Mouse (Mus musculus): ENCODE measurements around the gene Zfp462. TPM values are rescaled to one million over a fixed set of nuclear protein-coding genes. Genes with fewer than 3 reads are reported as not detected.

The Zfp462 gene
- total and polyA plus RNA-seq, 3 experiments: 0.05 TPM; not detected in 2

DNA sequence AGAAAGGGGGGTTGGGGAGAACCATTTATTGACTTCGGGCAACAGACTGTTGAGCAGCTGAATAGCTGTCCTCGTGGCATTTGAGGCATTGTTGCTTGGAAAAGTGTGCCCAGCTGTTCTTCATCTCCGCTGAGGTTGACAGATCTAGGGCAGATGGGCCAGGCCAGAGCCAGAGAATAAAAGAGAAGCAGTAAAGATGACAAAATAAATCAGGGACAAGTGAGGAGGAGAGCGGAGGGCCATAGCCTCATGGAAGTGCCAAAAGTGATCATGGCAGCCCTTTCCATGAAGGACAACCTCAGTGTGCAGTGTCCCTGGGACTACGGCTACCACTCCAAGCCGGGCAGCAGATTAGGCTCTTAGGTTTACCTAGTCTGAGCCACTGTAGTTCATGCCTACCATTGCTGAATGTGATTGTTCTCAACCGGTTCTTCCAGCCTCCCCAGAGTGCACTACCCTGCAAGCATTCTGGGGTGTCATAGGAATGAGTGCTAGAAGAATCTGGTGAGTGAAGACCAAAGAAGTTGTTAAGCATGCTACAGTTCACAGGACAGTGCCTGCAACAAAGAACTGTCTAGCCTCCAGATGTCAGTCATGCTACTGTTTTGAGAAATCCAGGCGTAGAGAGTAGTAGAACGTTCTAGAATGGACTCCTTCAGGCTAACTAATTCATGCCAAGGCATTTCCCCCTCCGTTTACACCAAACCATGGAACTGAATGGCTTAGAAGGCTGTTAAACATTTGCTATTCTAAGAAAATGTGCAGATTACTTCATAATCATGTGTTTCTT is 113.0 kb downstream of the Zfp462 start:
- Histone ChIP-seq H3K36me3 (replicated peaks) (no peaks in the 10 kb centered on the region), H3K4me3 (ENCODE audit: low read depth, low read length) (no peak overlapping the region), H3K27me3 (ENCODE audit: insufficient read depth, low read length) (no peaks in the 10 kb centered on the region), H3K9me3 (replicated peaks) (peaks cover 32% of the 10 kb centered on the region), H3K4me1 (ENCODE audit: insufficient read depth, low read depth, low read length) (no peaks in the 10 kb centered on the region)
- ATAC-seq (ENCODE audit: extremely low read depth, insufficient number of reproducible peaks, low FRiP score, poor library complexity, severe bottlenecking): no peak
- no peak for DNase-seq (ENCODE audit: low spot score)
- TF ChIP-seq POLR2AphosphoS5 (IDR thresholded peaks at IDR 0.05; ENCODE audit: insufficient replicate concordance, low read depth, low read length) (no peak), TAL1 (conservative IDR thresholded peaks at IDR 0.05; ENCODE audit: low read depth, low read length) (no peak), CTCF (IDR thresholded peaks at IDR 0.05; ENCODE audit: low read depth, low read length) (no peak), GATA2 (IDR thresholded peaks at IDR 0.05; ENCODE audit: borderline replicate concordance, low read depth, low read length) (no peak), GATA1 (IDR thresholded peaks at IDR 0.05; ENCODE audit: borderline replicate concordance, low read length) (no peak)

DNA sequence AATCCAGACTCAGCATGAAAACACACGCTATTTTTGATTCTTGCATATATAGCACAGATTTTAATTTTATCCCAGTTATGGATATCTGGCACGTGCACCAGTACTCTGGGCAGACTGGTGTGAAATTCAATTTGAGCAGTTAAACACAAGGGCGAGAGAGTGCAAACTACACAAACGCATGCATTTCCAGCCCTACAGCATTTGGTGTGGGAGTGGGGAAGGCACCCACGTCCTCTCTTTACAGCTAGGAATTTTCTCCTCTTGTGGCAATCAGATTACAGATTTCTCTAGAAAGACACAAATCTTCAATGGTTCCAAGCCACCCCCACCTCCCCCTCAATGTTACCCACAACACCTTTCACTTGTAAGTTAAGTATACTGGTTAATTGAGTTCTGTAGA is 114.1 kb downstream of the Zfp462 start:
- ATAC-seq (ENCODE audit: extremely low read depth, insufficient number of reproducible peaks, low FRiP score, poor library complexity, severe bottlenecking) (no peak), DNase-seq (ENCODE audit: low spot score) (no peak)
- Histone ChIP-seq H3K9me3 (replicated peaks) (peaks cover 24% of the 10 kb centered on the region), H3K36me3 (replicated peaks) (no peaks in the 10 kb centered on the region), H3K4me3 (ENCODE audit: low read depth, low read length) (no peak overlapping the region), H3K4me1 (ENCODE audit: insufficient read depth, low read depth, low read length) (no peaks in the 10 kb centered on the region), H3K27me3 (ENCODE audit: insufficient read depth, low read length) (no peaks in the 10 kb centered on the region)
- TF ChIP-seq TAL1 (conservative IDR thresholded peaks at IDR 0.05; ENCODE audit: low read depth, low read length) (no peak), GATA1 (IDR thresholded peaks at IDR 0.05; ENCODE audit: borderline replicate concordance, low read length) (no peak), POLR2AphosphoS5 (IDR thresholded peaks at IDR 0.05; ENCODE audit: insufficient replicate concordance, low read depth, low read length) (no peak), CTCF (IDR thresholded peaks at IDR 0.05; ENCODE audit: low read depth, low read length) (no peak), GATA2 (IDR thresholded peaks at IDR 0.05; ENCODE audit: borderline replicate concordance, low read depth, low read length) (no peak)

GRCm38 (mm10) chr4:55066341-55067170 is 121.7 kb downstream of the Zfp462 start:
- Histone ChIP-seq H3K36me3 (replicated peaks) (no peaks in the 10 kb centered on the region), H3K4me3 (ENCODE audit: low read depth, low read length) (no peak overlapping the region), H3K4me1 (ENCODE audit: insufficient read depth, low read depth, low read length) (no peaks in the 10 kb centered on the region), H3K27me3 (ENCODE audit: insufficient read depth, low read length) (no peaks in the 10 kb centered on the region), H3K9me3 (replicated peaks) (peaks cover 29% of the 10 kb centered on the region)
- no peak for ATAC-seq (ENCODE audit: extremely low read depth, insufficient number of reproducible peaks, low FRiP score, poor library complexity, severe bottlenecking)
- TF ChIP-seq POLR2AphosphoS5 (IDR thresholded peaks at IDR 0.05; ENCODE audit: insufficient replicate concordance, low read depth, low read length): no peak
- TF ChIP-seq GATA1 (IDR thresholded peaks at IDR 0.05; ENCODE audit: borderline replicate concordance, low read length): no peak
- no peak for TF ChIP-seq GATA2 (IDR thresholded peaks at IDR 0.05; ENCODE audit: borderline replicate concordance, low read depth, low read length)
- no peak for TF ChIP-seq TAL1 (conservative IDR thresholded peaks at IDR 0.05; ENCODE audit: low read depth, low read length)
- TF ChIP-seq CTCF (IDR thresholded peaks at IDR 0.05; ENCODE audit: low read depth, low read length): no peak
- no peak for DNase-seq (ENCODE audit: low spot score)

- TF ChIP-seq POLR2AphosphoS5 (IDR thresholded peaks at IDR 0.05; ENCODE audit: insufficient replicate concordance, low read depth, low read length): no peak
- TF ChIP-seq GATA1 (IDR thresholded peaks at IDR 0.05; ENCODE audit: borderline replicate concordance, low read length): no peak
- no peak for TF ChIP-seq GATA2 (IDR thresholded peaks at IDR 0.05; ENCODE audit: borderline replicate concordance, low read depth, low read length)
- no peak for TF ChIP-seq CTCF (IDR thresholded peaks at IDR 0.05; ENCODE audit: low read depth, low read length)
- no peak for TF ChIP-seq TAL1 (conservative IDR thresholded peaks at IDR 0.05; ENCODE audit: low read depth, low read length)
- Histone ChIP-seq H3K4me3 (ENCODE audit: low read depth, low read length) (no peak overlapping the region), H3K36me3 (replicated peaks) (no peaks in the 10 kb centered on the region), H3K9me3 (replicated peaks) (peaks cover 38% of the 10 kb centered on the region), H3K27me3 (ENCODE audit: insufficient read depth, low read length) (no peaks in the 10 kb centered on the region), H3K4me1 (ENCODE audit: insufficient read depth, low read depth, low read length) (no peaks in the 10 kb centered on the region)
- DNase-seq (ENCODE audit: low spot score) (no peak), ATAC-seq (ENCODE audit: extremely low read depth, insufficient number of reproducible peaks, low FRiP score, poor library complexity, severe bottlenecking) (no peak)
Observed at GRCm38 (mm10) chr4:55071535-55071934, 126.7 kb downstream of the Zfp462 start.

- Histone ChIP-seq H3K9me3 (replicated peaks) (peaks cover 50% of the 10 kb centered on the region), H3K4me3 (ENCODE audit: low read depth, low read length) (no peak overlapping the region), H3K4me1 (ENCODE audit: insufficient read depth, low read depth, low read length) (no peaks in the 10 kb centered on the region), H3K36me3 (replicated peaks) (no peaks in the 10 kb centered on the region), H3K27me3 (ENCODE audit: insufficient read depth, low read length) (no peaks in the 10 kb centered on the region)
- ATAC-seq (ENCODE audit: extremely low read depth, insufficient number of reproducible peaks, low FRiP score, poor library complexity, severe bottlenecking): no peak
- TF ChIP-seq POLR2AphosphoS5 (IDR thresholded peaks at IDR 0.05; ENCODE audit: insufficient replicate concordance, low read depth, low read length) (no peak), GATA1 (IDR thresholded peaks at IDR 0.05; ENCODE audit: borderline replicate concordance, low read length) (no peak), GATA2 (IDR thresholded peaks at IDR 0.05; ENCODE audit: borderline replicate concordance, low read depth, low read length) (no peak), CTCF (IDR thresholded peaks at IDR 0.05; ENCODE audit: low read depth, low read length) (no peak), TAL1 (conservative IDR thresholded peaks at IDR 0.05; ENCODE audit: low read depth, low read length) (no peak)
- DNase-seq (ENCODE audit: low spot score): no peak
Observed at GRCm38 (mm10) chr4:55077133-55077889, 132.5 kb downstream of the Zfp462 start.

All from G1E (cell line).